Mouse (Mus musculus): ENCODE results near the gene 5530401A14Rik. TPM values are rescaled to one million over a fixed set of nuclear protein-coding genes. Genes with fewer than 3 reads are reported as not detected.

5530401A14Rik gene
- total and polyA plus RNA-seq, 3 experiments: 0.05 to 0.23 TPM; not detected in 1

GRCm38 (mm10) chr11:81897547-81898354 is 37.3 kb downstream of the 5530401A14Rik start:
- Histone ChIP-seq H3K36me3 (replicated peaks) (no peaks in the 10 kb centered on the region), H3K4me3 (ENCODE audit: low read depth, low read length) (no peak overlapping the region), H3K4me1 (ENCODE audit: insufficient read depth, low read depth, low read length) (no peaks in the 10 kb centered on the region), H3K9me3 (replicated peaks) (peaks cover 53% of the 10 kb centered on the region), H3K27me3 (ENCODE audit: insufficient read depth, low read length) (no peaks in the 10 kb centered on the region)
- ATAC-seq (ENCODE audit: extremely low read depth, insufficient number of reproducible peaks, low FRiP score, poor library complexity, severe bottlenecking) (no peak), DNase-seq (ENCODE audit: low spot score) (no peak)
- TF ChIP-seq POLR2AphosphoS5 (IDR thresholded peaks at IDR 0.05; ENCODE audit: insufficient replicate concordance, low read depth, low read length): no peak
- no peak for TF ChIP-seq CTCF (IDR thresholded peaks at IDR 0.05; ENCODE audit: low read depth, low read length)
- no peak for TF ChIP-seq TAL1 (conservative IDR thresholded peaks at IDR 0.05; ENCODE audit: low read depth, low read length)
- no peak for TF ChIP-seq GATA2 (IDR thresholded peaks at IDR 0.05; ENCODE audit: borderline replicate concordance, low read depth, low read length)
- no peak for TF ChIP-seq GATA1 (IDR thresholded peaks at IDR 0.05; ENCODE audit: borderline replicate concordance, low read length)

- Histone ChIP-seq H3K36me3 (replicated peaks) (no peaks in the 10 kb centered on the region), H3K27me3 (ENCODE audit: insufficient read depth, low read length) (no peaks in the 10 kb centered on the region), H3K9me3 (replicated peaks) (peaks cover 60% of the 10 kb centered on the region), H3K4me3 (ENCODE audit: low read depth, low read length) (no peak overlapping the region), H3K4me1 (ENCODE audit: insufficient read depth, low read depth, low read length) (no peaks in the 10 kb centered on the region)
- DNase-seq (ENCODE audit: low spot score) (no peak), ATAC-seq (ENCODE audit: extremely low read depth, insufficient number of reproducible peaks, low FRiP score, poor library complexity, severe bottlenecking) (no peak)
- TF ChIP-seq TAL1 (conservative IDR thresholded peaks at IDR 0.05; ENCODE audit: low read depth, low read length): no peak
Observed at GRCm38 (mm10) chr11:81902318-81902717, 41.8 kb downstream of the 5530401A14Rik start.

GRCm38 (mm10) chr11:81908760-81909159 is 48.3 kb downstream of the 5530401A14Rik start:
- Histone ChIP-seq H3K9me3 (replicated peaks) (peaks cover 47% of the 10 kb centered on the region), H3K36me3 (replicated peaks) (no peaks in the 10 kb centered on the region), H3K4me1 (ENCODE audit: insufficient read depth, low read depth, low read length) (no peaks in the 10 kb centered on the region), H3K27me3 (ENCODE audit: insufficient read depth, low read length) (no peaks in the 10 kb centered on the region), H3K4me3 (ENCODE audit: low read depth, low read length) (no peak overlapping the region)
- DNase-seq (ENCODE audit: low spot score) (no peak), ATAC-seq (ENCODE audit: extremely low read depth, insufficient number of reproducible peaks, low FRiP score, poor library complexity, severe bottlenecking) (no peak)
- no peak for TF ChIP-seq GATA1 (IDR thresholded peaks at IDR 0.05; ENCODE audit: borderline replicate concordance, low read length)
- TF ChIP-seq CTCF (IDR thresholded peaks at IDR 0.05; ENCODE audit: low read depth, low read length): no peak
- no peak for TF ChIP-seq GATA2 (IDR thresholded peaks at IDR 0.05; ENCODE audit: borderline replicate concordance, low read depth, low read length)
- TF ChIP-seq TAL1 (conservative IDR thresholded peaks at IDR 0.05; ENCODE audit: low read depth, low read length): no peak
- TF ChIP-seq POLR2AphosphoS5 (IDR thresholded peaks at IDR 0.05; ENCODE audit: insufficient replicate concordance, low read depth, low read length): no peak

GRCm38 (mm10) chr11:81909397-81909894 is 49.0 kb downstream of the 5530401A14Rik start:
- Histone ChIP-seq H3K4me1 (ENCODE audit: insufficient read depth, low read depth, low read length) (no peaks in the 10 kb centered on the region), H3K27me3 (ENCODE audit: insufficient read depth, low read length) (no peaks in the 10 kb centered on the region), H3K9me3 (replicated peaks) (peaks cover 43% of the 10 kb centered on the region), H3K4me3 (ENCODE audit: low read depth, low read length) (no peak overlapping the region), H3K36me3 (replicated peaks) (no peaks in the 10 kb centered on the region)
- no peak for DNase-seq (ENCODE audit: low spot score)
- TF ChIP-seq GATA2 (IDR thresholded peaks at IDR 0.05; ENCODE audit: borderline replicate concordance, low read depth, low read length): no peak
- no peak for TF ChIP-seq POLR2AphosphoS5 (IDR thresholded peaks at IDR 0.05; ENCODE audit: insufficient replicate concordance, low read depth, low read length)
- no peak for TF ChIP-seq GATA1 (IDR thresholded peaks at IDR 0.05; ENCODE audit: borderline replicate concordance, low read length)
- no peak for TF ChIP-seq CTCF (IDR thresholded peaks at IDR 0.05; ENCODE audit: low read depth, low read length)
- no peak for TF ChIP-seq TAL1 (conservative IDR thresholded peaks at IDR 0.05; ENCODE audit: low read depth, low read length)
- no peak for ATAC-seq (ENCODE audit: extremely low read depth, insufficient number of reproducible peaks, low FRiP score, poor library complexity, severe bottlenecking)

- H3K27me3 ChIP-seq (ENCODE audit: insufficient read depth, low read length): no peaks in the 10 kb centered on the region
- no peak for TF ChIP-seq TAL1 (conservative IDR thresholded peaks at IDR 0.05; ENCODE audit: low read depth, low read length)
- no peak for TF ChIP-seq POLR2AphosphoS5 (IDR thresholded peaks at IDR 0.05; ENCODE audit: insufficient replicate concordance, low read depth, low read length)
- no peak for TF ChIP-seq GATA1 (IDR thresholded peaks at IDR 0.05; ENCODE audit: borderline replicate concordance, low read length)
- TF ChIP-seq CTCF (IDR thresholded peaks at IDR 0.05; ENCODE audit: low read depth, low read length): no peak
- TF ChIP-seq GATA2 (IDR thresholded peaks at IDR 0.05; ENCODE audit: borderline replicate concordance, low read depth, low read length): no peak
- H3K9me3 ChIP-seq (replicated peaks): peaks cover 33% of the 10 kb centered on the region
- no peak for ATAC-seq (ENCODE audit: extremely low read depth, insufficient number of reproducible peaks, low FRiP score, poor library complexity, severe bottlenecking)
- no peaks in the 10 kb centered on the region for H3K4me1 ChIP-seq (ENCODE audit: insufficient read depth, low read depth, low read length)
- DNase-seq (ENCODE audit: low spot score): no peak
- no peak overlapping the region for H3K4me3 ChIP-seq (ENCODE audit: low read depth, low read length)
- H3K36me3 ChIP-seq (replicated peaks): no peaks in the 10 kb centered on the region
Observed at GRCm38 (mm10) chr11:81913071-81913470, 52.6 kb downstream of the 5530401A14Rik start.

- no peaks in the 10 kb centered on the region for H3K4me1 ChIP-seq (ENCODE audit: insufficient read depth, low read depth, low read length)
- TF ChIP-seq CTCF (IDR thresholded peaks at IDR 0.05; ENCODE audit: low read depth, low read length) (no peak), GATA2 (IDR thresholded peaks at IDR 0.05; ENCODE audit: borderline replicate concordance, low read depth, low read length) (no peak), GATA1 (IDR thresholded peaks at IDR 0.05; ENCODE audit: borderline replicate concordance, low read length) (no peak), TAL1 (conservative IDR thresholded peaks at IDR 0.05; ENCODE audit: low read depth, low read length) (no peak), POLR2AphosphoS5 (IDR thresholded peaks at IDR 0.05; ENCODE audit: insufficient replicate concordance, low read depth, low read length) (no peak)
- no peak for ATAC-seq (ENCODE audit: extremely low read depth, insufficient number of reproducible peaks, low FRiP score, poor library complexity, severe bottlenecking)
- H3K9me3 ChIP-seq (replicated peaks): peaks cover 24% of the 10 kb centered on the region
- DNase-seq (ENCODE audit: low spot score): no peak
- H3K4me3 ChIP-seq (ENCODE audit: low read depth, low read length): no peak overlapping the region
- H3K27me3 ChIP-seq (ENCODE audit: insufficient read depth, low read length): no peaks in the 10 kb centered on the region
- no peaks in the 10 kb centered on the region for H3K36me3 ChIP-seq (replicated peaks)
Observed at GRCm38 (mm10) chr11:81915501-81915900, 55.0 kb downstream of the 5530401A14Rik start.

Measured in G1E (cell line).